ENCODE assay signal across 39 mouse cellular contexts in the genomic region with DNA sequence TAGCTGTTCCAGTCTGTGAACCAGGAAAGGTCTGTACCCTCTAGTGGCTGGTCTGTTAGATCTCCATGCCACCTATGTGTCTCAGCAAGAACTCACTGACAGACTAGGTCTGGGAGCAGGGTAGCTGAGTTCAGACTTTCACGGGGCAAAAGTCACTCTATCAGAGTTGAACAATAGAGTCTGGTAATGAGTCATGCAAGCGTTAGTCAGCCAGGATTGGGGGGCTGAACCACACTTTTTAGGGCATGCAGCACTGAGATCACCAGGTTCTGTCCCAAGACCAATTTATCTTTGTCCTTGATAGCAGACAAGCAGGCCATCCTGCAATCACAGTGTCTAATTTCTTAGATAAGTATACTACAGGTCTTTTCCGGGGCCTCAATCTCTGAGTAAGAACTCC. TPM values are rescaled to one million over a fixed set of nuclear protein-coding genes. Genes with fewer than 3 reads are reported as not detected.
DNase-seq lines count a peak whose midpoint lies in the region; ATAC-seq lines count a peak whose summit lies in the region.
"Had no signal": no experiment of that assay in that cellular context is flagged by ENCODE, and none has a peak within 500 bp of the region (broad histone marks: within the 10 kb centered on the region; RNA-seq: fewer than 3 reads in every experiment).

No protein-coding gene starts in this region.

- H3K4me2 ChIP-seq in forebrain, embryonic 13.5 days: no peak overlapping the region
- H3K4me2 ChIP-seq: embryonic facial prominence, embryonic 13.5 days; heart, embryonic 12.5 days; hindbrain, embryonic 14.5 days; limb, embryonic 12.5 days; liver, embryonic 15.5 days; lung, embryonic 14.5 days; midbrain, embryonic 15.5 days; neural tube, embryonic 13.5 days; stomach, embryonic 15.5 days had no signal

- no peaks in the 10 kb centered on the region; the same call in none of the 2 replicates for H3K9me3 ChIP-seq in forebrain, embryonic 13.5 days (replicated peaks)
- H3K9me3 ChIP-seq: embryonic facial prominence, embryonic 13.5 days; G1E; liver, embryonic 15.5 days; stomach, embryonic 15.5 days had no signal

- H3K36me3 ChIP-seq in forebrain, embryonic 13.5 days (ENCODE audit: poor library complexity, severe bottlenecking): no peaks in the 10 kb centered on the region
- H3K36me3 ChIP-seq: embryonic facial prominence, embryonic 13.5 days; forebrain, embryonic 10.5 days; G1E; heart, embryonic 12.5 days; limb, embryonic 12.5 days; liver, embryonic 15.5 days; midbrain, embryonic 10.5 days; midbrain, embryonic 15.5 days; neural tube, embryonic 13.5 days; stomach, embryonic 15.5 days had no signal

- H3K4me3 ChIP-seq in forebrain, embryonic 13.5 days: no peak overlapping the region
- H3K4me3 ChIP-seq: embryonic facial prominence, embryonic 13.5 days; forebrain, embryonic 10.5 days; gastrocnemius, adult 2 months; heart, adult 2 months; heart, embryonic 12.5 days; limb, embryonic 12.5 days; liver, embryonic 15.5 days; midbrain, embryonic 10.5 days; midbrain, embryonic 15.5 days; neural tube, embryonic 13.5 days; stomach, embryonic 15.5 days had no signal

- DNase-seq in NIH3T3 (ENCODE audit: low read depth): peak; percentile 2
- peak; percentile 37 for DNase-seq in adrenal gland, adult 8-10 months
- DNase-seq in brain, adult 2 months (ENCODE audit: low read depth, low spot score): peak; percentile 10
- no peak for DNase-seq in kidney, adult 11 months
- DNase-seq: cerebellum, adult 8-10 months; embryo, embryonic 11 days; gastrocnemius, adult 2 months; gastrocnemius, postnatal 36 days; heart, adult 2 months; kidney, adult 9 months; kidney, postnatal 10 days; lung, embryonic 14.5 days; retina, postnatal 1 day; right cerebral cortex, postnatal 14 days had no signal

- WGBS in forebrain, embryonic 13.5 days: 75% methylated on average over 3 of the region's 3 CpGs

- no peak overlapping the region for H3K27ac ChIP-seq in forebrain, embryonic 13.5 days
- H3K27ac ChIP-seq: embryonic facial prominence, embryonic 13.5 days; forebrain, embryonic 10.5 days; gastrocnemius, adult 2 months; heart, adult 2 months; hindbrain, embryonic 14.5 days; limb, embryonic 12.5 days; liver, embryonic 15.5 days; midbrain, embryonic 10.5 days; midbrain, embryonic 15.5 days; neural tube, embryonic 13.5 days; stomach, embryonic 15.5 days had no signal

- no peaks in the 10 kb centered on the region for H3K4me1 ChIP-seq in forebrain, embryonic 13.5 days
- H3K4me1 ChIP-seq: embryonic facial prominence, embryonic 13.5 days; forebrain, embryonic 10.5 days; heart, embryonic 12.5 days; limb, embryonic 12.5 days; liver, embryonic 15.5 days; midbrain, embryonic 10.5 days; midbrain, embryonic 15.5 days; neural tube, embryonic 13.5 days; stomach, embryonic 15.5 days had no signal

- no peak for ATAC-seq in forebrain, embryonic 13.5 days
- no peak for ATAC-seq in inflammation-experienced regulatory T-cells, adult 6 months
- ATAC-seq: forebrain, embryonic 16.5 days; midbrain, embryonic 15.5 days; Patski had no signal

- H3K9ac ChIP-seq in forebrain, embryonic 13.5 days: no peak overlapping the region
- H3K9ac ChIP-seq: embryonic facial prominence, embryonic 13.5 days; heart, embryonic 12.5 days; hindbrain, embryonic 14.5 days; limb, embryonic 12.5 days; liver, embryonic 15.5 days; lung, embryonic 14.5 days; midbrain, embryonic 15.5 days; neural tube, embryonic 13.5 days; stomach, embryonic 15.5 days had no signal

- H3K27me3 ChIP-seq in forebrain, embryonic 13.5 days: no peaks in the 10 kb centered on the region
- H3K27me3 ChIP-seq: embryonic facial prominence, embryonic 13.5 days; heart, embryonic 12.5 days; limb, embryonic 12.5 days; liver, embryonic 15.5 days; midbrain, embryonic 15.5 days; neural tube, embryonic 13.5 days; Patski; stomach, embryonic 15.5 days had no signal

RNA-seq across cellular contexts. Expression of a gene that starts 18.1 kb away (rescaled TPM):
- total RNA-seq in adrenal gland, adult 8-10 months (2022): not detected
- polyA plus RNA-seq in forebrain, embryonic 13.5 days (2015; fragmentation: Nextera tagmentation; extraction: Ambion mirVana): not detected in 2 replicates
- polyA plus RNA-seq in inflammation-experienced regulatory T-cells, adult 6 months (2017; shearing (Covaris generic)): not detected
- total RNA-seq: adrenal gland, adult 18-20 months; gastrocnemius, adult 2 months; gastrocnemius, postnatal 36 days; heart, adult 2 months; hematopoietic stem cell, adult 5-6 weeks; layer of hippocampus, postnatal 10 days; left cerebral cortex, adult 18-20 months; left cerebral cortex, postnatal 14 days; liver, adult 2 months; megakaryocyte progenitor cell, adult 5-6 weeks had no signal
- polyA plus RNA-seq: C2C12; embryonic facial prominence, embryonic 13.5 days; forebrain, embryonic 10.5 days; forebrain, embryonic 16.5 days; heart, adult 2 months; heart, embryonic 12.5 days; heart, postnatal 0 days; hindbrain, embryonic 14.5 days; limb, embryonic 12.5 days; liver, adult 2 months; liver, embryonic 15.5 days; lung, embryonic 14.5 days; midbrain, embryonic 10.5 days; midbrain, embryonic 15.5 days; neural tube, embryonic 13.5 days; small intestine, adult 2 months; stomach, embryonic 15.5 days had no signal

RNA-seq across cellular contexts. Expression of a gene that starts 51.3 kb away (rescaled TPM):
- not detected for total RNA-seq in adrenal gland, adult 8-10 months (2022)
- not detected in 2 replicates for polyA plus RNA-seq in forebrain, embryonic 13.5 days (2015; fragmentation: Nextera tagmentation; extraction: Ambion mirVana)
- polyA plus RNA-seq in inflammation-experienced regulatory T-cells, adult 6 months (2017; shearing (Covaris generic)): not detected
- total RNA-seq: adrenal gland, adult 18-20 months; G1E; gastrocnemius, adult 2 months; gastrocnemius, postnatal 36 days; heart, adult 2 months; hematopoietic stem cell, adult 5-6 weeks; layer of hippocampus, postnatal 10 days; left cerebral cortex, adult 18-20 months; left cerebral cortex, postnatal 14 days; liver, adult 2 months; megakaryocyte progenitor cell, adult 5-6 weeks had no signal
- polyA plus RNA-seq: embryonic facial prominence, embryonic 13.5 days; forebrain, embryonic 10.5 days; forebrain, embryonic 16.5 days; G1E; heart, adult 2 months; heart, embryonic 12.5 days; heart, postnatal 0 days; hindbrain, embryonic 14.5 days; limb, embryonic 12.5 days; liver, adult 2 months; liver, embryonic 15.5 days; lung, embryonic 14.5 days; midbrain, embryonic 10.5 days; midbrain, embryonic 15.5 days; neural tube, embryonic 13.5 days; small intestine, adult 2 months; stomach, embryonic 15.5 days had no signal
